Mouse (Mus musculus) CD4-positive, CD25-positive, alpha-beta regulatory T cell, adult 4 months (primary cell): ENCODE results near the gene Abhd16a. TPM values are rescaled to one million over a fixed set of nuclear protein-coding genes. Genes with fewer than 3 reads are reported as not detected.

Experiments used
- ATAC-seq: one replicate; pipeline ENCODE4 v1.8.0; 2017
- polyA plus RNA-seq, 2 experiments: library from polyadenylated mRNA; unstranded; fragments of 100-300 nt; shearing (Covaris generic); gene quantifications; one replicate each; pipeline ENCODE4 v1.2.1; 2017

The Abhd16a gene
- polyA plus RNA-seq, 2 experiments from 2014 or later: 23.5 to 27.2 TPM

DNA sequence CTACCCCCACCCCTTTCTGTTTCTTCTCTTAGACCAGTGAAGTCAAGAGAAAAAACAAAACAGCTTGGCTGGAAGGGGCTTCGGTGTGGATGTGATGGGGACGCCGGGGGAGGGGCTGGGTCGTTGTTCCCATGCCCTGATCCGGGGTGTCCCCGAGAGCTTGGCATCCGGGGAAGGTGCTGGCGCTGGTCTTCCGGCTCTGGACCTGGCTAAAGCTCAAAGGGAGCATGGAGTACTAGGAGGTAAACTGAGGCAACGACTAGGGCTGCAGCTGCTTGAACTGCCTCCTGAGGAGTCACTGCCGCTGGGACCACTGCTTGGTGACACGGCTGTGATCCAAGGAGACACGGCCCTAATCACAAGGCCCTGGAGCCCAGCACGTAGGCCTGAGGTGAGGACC lies 29.0 kb upstream of the Abhd16a start:
- no peak for ATAC-seq

DNA sequence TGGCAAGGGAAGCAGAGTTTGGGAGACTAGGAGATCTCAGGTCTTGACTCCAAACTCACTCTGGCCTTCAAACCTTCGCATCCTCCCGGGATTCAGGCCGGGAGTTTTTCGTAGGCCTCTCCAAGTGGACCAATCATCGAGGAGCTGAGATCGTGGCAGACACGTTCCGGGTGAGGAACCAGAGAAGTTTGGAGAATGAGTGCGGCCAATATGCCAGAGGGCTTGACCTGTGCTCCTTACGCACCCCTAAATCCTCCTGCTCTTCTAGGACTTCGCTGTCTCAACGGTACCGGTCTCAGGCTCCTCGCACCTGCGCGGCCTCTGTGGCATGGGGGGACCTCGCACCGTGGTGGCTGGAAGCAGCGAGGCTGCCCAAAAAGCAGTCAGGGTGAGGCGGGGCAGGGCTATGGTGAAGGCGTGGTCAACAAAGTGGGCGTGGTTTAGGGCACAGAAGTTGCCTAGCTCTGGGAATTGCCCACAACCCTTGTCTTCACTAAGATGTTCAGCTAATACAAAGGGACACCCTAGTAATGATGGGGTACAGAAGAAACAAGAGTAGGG lies 28.2 kb upstream of the Abhd16a start:
- ATAC-seq: no peak

- no peak for ATAC-seq
Measured at GRCm38 (mm10) chr17:35061299-35061698, 27.8 kb upstream of the Abhd16a start.

DNA sequence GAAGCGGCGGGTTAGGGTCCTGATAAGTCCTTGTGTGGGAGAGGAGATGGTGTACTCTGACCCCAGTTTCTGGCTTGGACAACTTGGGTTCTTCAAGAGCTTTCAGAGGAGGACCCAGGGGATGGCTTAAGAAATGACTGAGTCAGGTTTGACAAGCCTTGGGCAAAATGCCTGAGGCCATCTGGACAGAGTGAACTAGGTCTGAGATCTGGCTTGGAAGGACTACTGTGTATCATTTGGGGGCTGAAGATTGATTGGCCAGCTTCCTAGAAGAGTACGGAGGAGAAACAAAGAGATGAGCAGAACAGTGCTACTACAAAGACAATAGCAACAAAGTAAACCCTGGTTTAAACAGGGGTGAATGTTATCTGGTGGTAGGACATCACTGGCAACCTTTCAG lies 25.6 kb upstream of the Abhd16a start:
- no peak for ATAC-seq

GRCm38 (mm10) chr17:35064378-35064877 lies 24.6 kb upstream of the Abhd16a start:
- ATAC-seq: no peak

DNA sequence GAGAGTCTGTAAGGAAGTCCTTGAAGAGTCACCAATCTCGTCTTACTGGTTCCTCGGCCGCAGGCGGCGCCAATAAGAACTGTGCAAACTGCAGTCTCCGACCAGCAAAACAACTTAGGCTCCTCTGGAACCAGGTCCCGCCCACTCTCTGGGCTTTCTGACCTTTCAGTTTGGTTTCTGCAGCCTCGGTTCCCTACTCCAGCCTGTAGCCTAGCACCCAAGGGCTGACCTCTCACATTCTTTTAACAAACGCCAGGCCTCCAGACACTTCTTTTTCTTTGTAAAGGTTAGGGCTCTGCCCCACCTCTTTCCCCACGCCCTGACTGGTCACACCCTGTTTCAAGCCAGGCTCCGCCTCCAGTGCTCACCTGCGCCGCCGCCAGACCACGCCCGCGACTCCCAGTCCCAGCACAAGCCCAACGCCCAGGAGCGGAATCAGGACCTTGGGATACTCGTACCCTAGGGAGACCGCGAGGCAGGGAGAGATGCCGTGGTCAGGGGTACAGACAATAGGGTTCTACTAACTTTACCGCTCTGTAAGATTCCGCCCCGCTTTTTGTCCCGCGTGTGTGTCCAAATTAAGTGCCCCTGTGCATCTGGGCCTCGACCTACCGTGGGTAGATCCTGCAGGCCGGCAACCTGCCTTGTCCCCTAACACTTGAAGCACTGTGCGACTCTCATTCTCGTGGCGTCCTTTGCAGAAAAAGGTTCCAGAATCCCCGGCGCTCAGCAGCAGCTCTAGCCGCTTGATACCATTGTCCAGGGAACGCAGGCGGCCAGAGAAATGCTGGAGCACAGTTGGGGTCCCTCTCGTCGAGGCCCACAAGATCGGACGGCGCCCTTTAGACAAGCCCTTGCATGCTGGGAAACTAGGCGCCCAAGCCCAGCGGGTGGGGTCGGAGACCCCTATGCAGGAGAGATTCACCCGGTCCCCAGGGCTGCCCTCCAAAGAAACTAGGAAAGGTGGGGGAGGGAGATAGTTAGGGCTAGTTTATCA lies 23.8 kb upstream of the Abhd16a start, which contains the start of gene Ly6g6c:
TSS of gene Ly6g6c (plus strand) at position 438 of the 997 bp plus-strand sequence.
- ATAC-seq: peak; percentile 64

GRCm38 (mm10) chr17:35066084-35066483 lies 23.0 kb upstream of the Abhd16a start, which contains the start of gene Mpig6b:
TSS of gene Mpig6b (minus strand) at chr17:35066184.
- no peak for ATAC-seq

DNA sequence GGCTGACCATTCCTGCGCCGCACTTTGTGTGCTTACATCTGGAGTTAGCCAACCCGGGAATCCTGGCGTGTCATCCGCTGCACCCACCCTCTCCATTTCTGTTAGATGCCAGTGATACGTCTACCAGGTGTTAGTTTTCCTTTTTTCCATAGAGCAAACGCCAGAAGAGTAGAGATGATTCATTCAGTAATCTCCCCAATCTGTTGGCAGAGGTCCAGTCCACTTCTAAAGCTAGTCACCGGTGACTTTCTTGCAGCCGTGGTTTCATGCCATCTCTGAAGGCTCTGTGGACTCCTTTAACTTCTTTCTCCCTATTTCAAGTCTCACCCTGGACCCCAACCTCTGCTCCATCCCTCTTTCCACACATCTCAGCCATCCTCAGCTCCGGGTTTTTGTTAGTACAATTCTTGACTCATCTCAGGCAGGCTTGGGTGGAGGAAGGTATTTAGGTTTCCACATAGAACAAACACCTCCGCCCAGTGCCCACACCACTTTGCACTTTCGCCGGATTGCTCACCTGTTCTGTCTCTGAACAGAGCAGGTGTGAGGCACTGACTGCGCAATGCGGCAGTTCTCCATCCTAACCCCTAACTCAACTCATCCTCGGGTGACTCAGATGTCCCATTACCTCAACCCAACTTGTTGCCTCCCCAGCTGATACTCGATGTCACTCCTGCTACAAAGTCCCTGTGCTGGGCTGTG lies 20.7 kb upstream of the Abhd16a start:
- no peak for ATAC-seq

DNA sequence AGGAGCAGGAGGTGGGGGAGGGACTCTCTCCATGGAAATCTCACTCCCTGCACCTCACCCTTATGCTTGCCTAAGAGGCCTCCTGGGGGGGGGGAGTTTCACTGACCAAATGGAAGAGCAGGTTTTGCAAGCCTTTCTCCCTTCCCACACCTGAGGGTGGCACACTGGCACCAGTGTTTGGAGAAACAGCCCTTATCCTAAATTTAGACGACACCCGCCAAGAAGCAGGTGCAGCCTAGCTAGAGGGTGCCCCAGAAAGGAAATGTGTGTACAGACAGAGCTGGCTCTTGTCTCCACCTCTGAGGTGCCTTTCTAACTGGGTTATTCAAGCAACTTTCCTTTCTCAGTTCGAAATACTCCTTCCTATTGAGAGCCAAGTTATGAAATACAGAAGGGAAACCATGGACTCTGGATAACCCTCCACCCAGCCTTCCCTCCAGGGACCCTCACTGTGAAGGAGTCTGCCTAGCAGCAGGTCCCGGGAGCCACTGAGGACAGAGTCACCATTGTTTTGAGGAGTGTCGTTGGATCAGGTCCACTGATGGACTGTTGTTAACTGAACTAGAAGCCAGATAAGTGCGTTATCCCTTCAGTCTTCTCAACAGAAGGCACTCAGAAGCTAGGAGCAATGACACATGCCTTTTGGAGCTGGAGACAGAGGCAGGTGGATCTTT lies 18.4 kb upstream of the Abhd16a start:
- no peak for ATAC-seq

DNA sequence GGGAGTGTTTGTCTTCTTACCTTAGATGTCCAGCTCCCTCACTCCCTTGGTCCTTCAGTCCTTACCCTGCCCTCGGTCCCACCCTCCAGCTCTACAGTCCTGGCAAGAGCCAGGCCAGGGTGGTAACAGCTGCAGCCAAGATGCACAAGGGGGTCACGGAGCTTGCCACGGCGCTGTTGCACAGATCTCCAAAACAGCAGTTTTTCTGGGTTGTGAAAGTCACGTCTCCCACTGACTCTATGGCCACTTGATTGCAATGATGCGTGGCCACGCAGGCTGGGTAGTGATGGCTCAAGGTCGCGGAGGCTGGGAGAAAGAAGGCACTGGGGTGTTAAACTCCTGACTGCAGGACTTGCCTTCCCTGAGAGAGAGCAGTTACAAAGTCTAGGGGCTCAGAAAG lies 17.6 kb upstream of the Abhd16a start:
- no peak for ATAC-seq

- no peak for ATAC-seq
Measured at GRCm38 (mm10) chr17:35074097-35074496, 15.0 kb upstream of the Abhd16a start.

- no peak for ATAC-seq
Measured at GRCm38 (mm10) chr17:35076507-35077176, 12.4 kb upstream of the Abhd16a start, which contains the start of gene Ly6g6e. TSS of gene Ly6g6e (plus strand) at chr17:35076902.

- no peak for ATAC-seq
Measured at GRCm38 (mm10) chr17:35077285-35077684, 11.8 kb upstream of the Abhd16a start.

DNA sequence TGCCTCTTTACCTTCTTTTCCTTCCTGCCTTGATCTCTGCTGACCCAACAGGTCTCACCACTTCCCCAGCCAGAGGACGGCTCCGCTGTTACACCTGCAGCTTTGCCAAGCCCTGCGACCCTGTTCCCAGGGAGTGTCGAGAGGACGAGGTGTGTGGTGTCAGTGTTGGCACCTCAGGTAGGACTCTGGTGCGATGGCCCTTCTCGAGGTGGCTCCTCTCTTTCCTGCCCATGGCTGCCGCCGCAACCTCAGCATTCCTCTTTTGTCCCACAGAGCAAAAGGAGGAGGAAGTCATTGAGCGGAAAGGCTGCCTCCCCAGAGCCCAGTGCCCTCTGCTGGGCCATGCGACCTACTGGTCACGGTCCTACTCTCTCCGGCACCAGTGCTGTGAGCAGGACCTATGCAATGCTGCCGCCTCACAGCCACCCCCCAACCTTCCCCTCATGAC lies 11.3 kb upstream of the Abhd16a start, which contains the start of gene Ly6g6d:
TSS of gene Ly6g6d (minus strand) at position 280 of the 448 bp plus-strand sequence.
- no peak for ATAC-seq

DNA sequence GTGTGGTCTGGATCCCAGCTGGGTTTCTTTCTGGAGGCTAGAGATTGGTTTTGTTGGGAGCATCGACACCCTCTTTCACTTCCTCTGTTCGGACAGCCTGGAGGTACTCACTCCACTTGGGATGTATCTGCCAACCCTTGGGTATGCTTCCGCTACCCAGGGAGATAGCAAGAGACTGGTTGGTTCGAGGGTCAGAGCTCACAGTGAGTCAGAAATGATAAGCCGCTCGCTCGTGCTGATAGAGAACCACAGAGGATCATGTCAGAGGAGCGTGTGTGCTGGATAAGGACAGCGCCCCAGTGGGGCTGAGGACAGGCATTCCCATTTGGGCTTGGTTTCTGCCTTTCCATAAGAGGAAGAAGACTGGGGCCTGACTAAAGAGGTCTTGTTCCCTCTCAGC lies 9.3 kb upstream of the Abhd16a start:
- ATAC-seq: no peak

DNA sequence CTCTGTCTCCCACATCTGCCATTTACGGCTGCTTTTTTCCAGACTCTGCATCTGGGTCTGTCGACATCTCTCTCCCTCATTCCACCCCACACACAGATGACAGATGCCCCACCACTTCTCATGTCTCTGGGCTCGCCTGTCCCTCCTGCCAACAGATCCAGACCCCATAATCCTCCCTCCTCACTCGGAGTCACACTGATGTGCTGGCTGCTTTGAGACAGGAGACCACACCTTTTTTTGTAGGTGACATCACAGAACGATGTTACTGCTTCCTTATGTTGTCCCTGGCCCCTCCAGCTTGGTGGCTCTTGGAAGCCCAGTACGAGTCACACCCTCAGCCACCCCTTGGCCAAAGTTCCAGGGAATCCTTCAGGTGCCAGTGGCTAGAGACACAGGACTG lies 8.8 kb upstream of the Abhd16a start:
- no peak for ATAC-seq

DNA sequence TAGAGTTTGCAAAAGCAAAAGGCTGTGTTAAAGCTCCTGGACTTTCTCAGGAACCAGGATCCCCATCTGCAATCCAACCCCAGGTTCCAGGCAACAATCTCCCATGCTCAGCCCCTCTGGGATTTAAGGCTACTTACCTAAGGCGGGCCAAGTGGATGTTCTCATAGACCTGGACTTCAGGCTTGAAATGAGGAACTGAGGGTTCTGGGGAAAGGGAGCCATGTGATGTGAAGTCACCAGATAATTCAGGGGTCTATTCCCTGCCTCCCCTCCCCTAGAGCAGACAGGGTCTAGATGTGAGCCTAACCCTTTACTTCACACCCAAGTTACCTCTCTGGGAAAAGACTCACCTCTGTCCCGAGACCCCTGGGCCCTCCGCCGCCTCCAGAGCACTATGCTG lies 8.4 kb upstream of the Abhd16a start:
- ATAC-seq: no peak

DNA sequence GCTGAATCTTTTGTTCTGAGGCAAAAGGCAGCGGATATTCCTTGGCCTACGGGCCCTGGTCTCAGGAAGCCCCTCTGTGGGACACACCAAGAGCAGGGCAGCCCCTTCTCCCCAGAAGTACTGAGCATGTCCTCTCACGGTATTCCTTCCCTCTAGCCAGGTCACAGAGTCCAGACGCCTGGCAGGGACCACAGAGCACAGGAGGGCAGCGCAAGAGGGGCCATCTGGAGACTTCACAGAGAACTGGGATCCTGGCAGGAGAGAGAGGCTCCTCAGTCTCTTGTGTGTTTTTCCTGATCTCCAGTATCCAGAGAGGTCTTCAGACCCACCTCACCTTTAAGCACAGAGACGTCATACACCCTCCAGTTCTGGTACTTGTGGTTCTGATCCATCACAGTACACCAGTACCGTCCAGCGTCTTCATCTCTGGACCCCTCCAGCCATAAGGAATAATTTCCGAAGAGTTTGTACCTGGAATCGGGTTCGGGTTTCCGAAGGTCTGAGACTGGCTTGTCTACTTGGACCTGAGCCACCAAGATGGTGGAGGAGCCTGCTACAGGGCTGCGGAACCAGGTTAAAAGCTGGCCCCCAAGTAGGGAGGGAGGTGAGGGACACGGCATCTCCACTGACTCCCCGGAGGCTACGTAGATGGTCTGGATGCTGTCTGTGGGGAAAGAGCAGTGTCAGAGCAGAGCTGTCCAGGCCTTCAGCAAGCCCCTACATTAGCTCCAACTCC lies 6.1 kb upstream of the Abhd16a start:
- ATAC-seq: no peak

GRCm38 (mm10) chr17:35083929-35084497 lies 5.0 kb upstream of the Abhd16a start:
- no peak for ATAC-seq

DNA sequence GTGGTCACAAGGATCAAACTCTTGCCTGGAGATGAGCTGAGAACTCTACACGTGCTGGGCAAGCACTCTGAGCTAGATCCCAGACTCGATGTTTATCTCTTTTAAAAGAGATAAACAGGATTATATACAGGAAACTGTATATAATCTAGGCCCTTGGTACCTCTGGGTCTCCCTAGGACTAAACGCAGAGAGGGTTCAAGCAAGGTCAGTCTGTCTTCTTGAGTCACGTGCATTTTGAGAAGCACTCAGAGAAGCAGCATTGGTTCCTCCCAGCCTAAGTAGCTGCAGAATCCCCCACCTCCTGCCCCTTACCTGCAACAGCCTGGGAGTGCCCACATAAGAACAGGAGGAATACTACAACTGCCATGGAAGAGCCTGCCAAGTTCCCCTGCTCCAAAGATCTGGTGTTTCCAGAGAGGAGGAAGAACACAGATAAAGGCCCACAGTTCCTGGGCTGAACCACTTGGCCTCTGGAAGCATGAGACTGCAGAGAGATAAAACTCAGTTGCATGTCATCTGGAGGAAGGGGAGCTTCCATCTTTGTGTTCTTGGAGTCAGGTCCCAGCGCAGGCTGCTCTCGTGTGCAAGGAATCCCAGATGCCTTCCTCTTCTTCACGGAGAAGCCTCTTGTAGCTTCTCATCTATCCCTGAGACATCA lies 3.7 kb upstream of the Abhd16a start, which contains the start of gene Ly6g6f:
TSS of gene Ly6g6f (minus strand) at position 403 of the 658 bp plus-strand sequence.
- ATAC-seq: no peak
